ENCODE assay signal across 20 mouse cellular contexts in the genomic region with DNA sequence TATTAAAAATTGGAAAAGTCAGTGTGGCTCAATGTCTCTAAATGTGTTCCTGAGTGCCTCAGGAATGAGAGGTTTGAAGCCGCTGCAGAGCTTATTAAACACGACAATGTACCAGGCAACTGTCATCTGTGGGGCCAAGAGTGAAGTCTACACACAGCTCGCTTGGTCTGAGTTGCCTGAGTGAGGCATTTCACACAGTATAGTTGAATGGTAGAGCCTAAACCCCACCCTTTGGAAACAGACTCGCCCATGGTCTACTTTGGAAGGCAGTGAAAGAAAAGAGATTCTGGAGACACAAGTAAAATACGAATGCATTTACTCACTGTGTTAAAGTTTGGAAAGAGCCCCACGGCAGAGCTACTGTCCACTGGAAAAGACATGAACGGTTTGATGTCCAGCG.
"Had no signal": no experiment of that assay in that cellular context is flagged by ENCODE, and none has a peak within 500 bp of the region (broad histone marks: within the 10 kb centered on the region; RNA-seq: fewer than 3 reads in every experiment).

No protein-coding gene starts in this region.

- H3K27ac ChIP-seq: heart, embryonic 10.5 days; hindbrain, embryonic 13.5 days; hindbrain, embryonic 15.5 days; hindbrain, postnatal 0 days; layer of hippocampus, adult 2 months; left cerebral cortex, adult 2 months; limb, embryonic 10.5 days; limb, embryonic 12.5 days had no signal

- H3K4me3 ChIP-seq: heart, embryonic 10.5 days; heart, embryonic 12.5 days; hindbrain, embryonic 13.5 days; hindbrain, embryonic 15.5 days; layer of hippocampus, adult 2 months; left cerebral cortex, adult 2 months; limb, embryonic 10.5 days; limb, embryonic 12.5 days had no signal

- H3K4me1 ChIP-seq: heart, embryonic 12.5 days had no signal

- H3K4me2 ChIP-seq: heart, embryonic 12.5 days; hindbrain, embryonic 13.5 days; hindbrain, embryonic 15.5 days; limb, embryonic 12.5 days had no signal

- H3K27me3 ChIP-seq: heart, embryonic 12.5 days; hindbrain, embryonic 13.5 days; hindbrain, embryonic 15.5 days; limb, embryonic 12.5 days had no signal

- H3K9ac ChIP-seq: forebrain, postnatal 0 days; heart, embryonic 12.5 days; hindbrain, embryonic 13.5 days; hindbrain, embryonic 15.5 days; limb, embryonic 12.5 days had no signal

- H3K36me3 ChIP-seq: heart, embryonic 10.5 days; heart, embryonic 12.5 days; hindbrain, embryonic 13.5 days; hindbrain, embryonic 15.5 days; limb, embryonic 10.5 days; limb, embryonic 12.5 days had no signal

- H3K9me3 ChIP-seq: heart, embryonic 10.5 days; heart, embryonic 12.5 days; hindbrain, embryonic 13.5 days; hindbrain, embryonic 15.5 days; limb, embryonic 10.5 days; limb, embryonic 12.5 days had no signal

- DNase-seq: gastrocnemius, postnatal 14 days; gastrocnemius, postnatal 36 days; heart, adult 18-20 months; heart, postnatal 14 days; heart, postnatal 36 days; kidney, adult 11 months; kidney, adult 2 months; kidney, postnatal 10 days; kidney, postnatal 25 days; kidney, postnatal 4 days had no signal
